Mouse (Mus musculus) yolk sac, embryonic 10.5 days (tissue): ENCODE measurements around the gene Tmem236.

Source experiments
- DNase-seq: peaks from one replicate; pipeline ENCODE4 v3.0.0-alpha.2; 2017; ENCODE audit warnings: low spot score

Tmem236 gene

DNA sequence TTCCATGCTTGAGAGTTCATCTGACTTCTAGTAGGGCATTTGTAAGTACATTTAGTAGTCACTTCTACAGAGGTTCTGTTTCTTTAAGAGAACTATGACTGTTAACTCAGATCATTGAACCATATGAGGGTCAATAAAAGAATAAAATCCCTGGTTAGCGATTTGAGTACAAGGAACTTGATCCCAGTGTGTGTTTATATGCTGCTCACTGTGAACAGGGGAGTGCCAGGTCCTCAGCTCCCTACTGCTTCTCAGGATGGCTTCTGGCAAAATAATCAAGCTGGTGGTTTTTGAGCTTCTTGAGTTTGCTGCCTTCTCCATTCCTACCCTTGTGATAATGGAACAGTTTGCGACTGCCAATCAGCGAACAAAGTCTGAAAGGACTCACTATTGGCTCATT, at the start of gene Tmem236:
Tmem236 (plus strand) TSS at position 190 of the 400 bp plus-strand sequence.
- DNase-seq: no peak

DNA sequence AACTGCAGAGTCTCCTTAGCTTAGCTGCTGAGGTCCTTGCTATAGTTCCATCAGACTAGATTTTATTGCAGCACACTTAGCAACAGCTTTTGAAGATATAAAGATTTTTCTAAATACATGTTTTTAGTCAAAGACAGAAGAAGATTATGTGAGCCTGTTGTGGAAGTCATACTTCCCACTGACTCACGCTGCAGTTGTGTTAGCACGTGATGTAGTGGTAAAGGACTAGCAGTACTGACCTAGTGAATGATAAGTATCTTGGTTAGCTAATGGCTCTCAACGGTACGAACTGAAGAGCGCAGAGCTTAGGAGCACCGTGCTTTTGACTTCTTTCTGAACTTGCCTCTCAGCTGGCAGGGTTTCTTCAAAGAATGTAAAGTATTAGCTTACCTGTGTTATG, 47.9 kb upstream of the Tmem236 start:
- DNase-seq: no peak

DNA sequence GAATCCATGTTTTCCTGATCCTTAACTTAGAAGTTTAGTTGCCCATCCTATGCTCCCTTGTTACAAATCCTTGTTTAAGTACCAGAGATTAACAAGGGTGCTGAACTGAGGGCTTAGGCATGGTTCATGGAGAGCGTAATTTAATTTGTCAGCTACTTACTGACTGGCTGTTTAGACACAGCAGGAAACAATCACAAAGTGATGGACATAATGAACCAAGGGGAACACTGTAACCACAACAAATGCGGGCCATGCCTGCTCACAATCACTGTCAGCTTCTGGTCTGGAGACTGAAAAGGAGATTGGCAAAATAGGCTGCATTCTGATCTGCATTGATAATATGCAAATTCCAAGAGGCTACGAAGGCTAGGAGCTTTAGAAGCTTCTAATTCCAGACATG, 46.7 kb upstream of the Tmem236 start:
- DNase-seq: no peak

DNA sequence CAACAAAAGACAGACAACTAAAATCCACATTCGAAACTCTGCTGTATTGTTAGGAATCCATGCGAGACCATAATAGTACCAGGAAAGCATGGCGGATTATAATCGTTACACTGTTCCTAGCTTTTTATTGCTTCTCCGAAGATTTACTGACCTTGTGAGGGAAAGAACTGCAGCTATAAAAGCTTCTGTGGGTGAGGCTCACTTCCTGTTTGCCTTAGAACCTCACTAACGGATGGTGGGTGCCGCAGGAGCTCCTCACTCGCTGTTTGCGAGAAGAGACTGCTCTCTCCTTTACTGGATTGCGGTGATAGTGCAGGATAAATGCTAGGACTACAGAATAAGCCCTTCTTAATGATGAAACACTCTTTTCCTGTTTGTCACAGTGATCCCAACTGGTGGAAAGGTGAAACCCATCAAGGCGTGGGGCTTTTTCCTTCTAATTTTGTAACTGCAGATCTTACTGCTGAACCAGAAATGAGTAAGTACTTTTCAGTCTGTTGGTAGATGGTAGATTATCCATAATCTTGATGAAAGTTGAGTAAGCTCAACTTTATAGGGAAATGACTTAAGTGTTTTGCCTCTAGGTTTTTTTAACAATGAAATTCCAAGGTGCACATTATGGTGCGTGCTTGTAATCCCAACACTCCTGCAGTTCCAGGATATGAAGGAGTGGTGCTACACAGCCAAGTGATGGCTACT, 43.5 kb upstream of the Tmem236 start:
- DNase-seq: no peak

DNA sequence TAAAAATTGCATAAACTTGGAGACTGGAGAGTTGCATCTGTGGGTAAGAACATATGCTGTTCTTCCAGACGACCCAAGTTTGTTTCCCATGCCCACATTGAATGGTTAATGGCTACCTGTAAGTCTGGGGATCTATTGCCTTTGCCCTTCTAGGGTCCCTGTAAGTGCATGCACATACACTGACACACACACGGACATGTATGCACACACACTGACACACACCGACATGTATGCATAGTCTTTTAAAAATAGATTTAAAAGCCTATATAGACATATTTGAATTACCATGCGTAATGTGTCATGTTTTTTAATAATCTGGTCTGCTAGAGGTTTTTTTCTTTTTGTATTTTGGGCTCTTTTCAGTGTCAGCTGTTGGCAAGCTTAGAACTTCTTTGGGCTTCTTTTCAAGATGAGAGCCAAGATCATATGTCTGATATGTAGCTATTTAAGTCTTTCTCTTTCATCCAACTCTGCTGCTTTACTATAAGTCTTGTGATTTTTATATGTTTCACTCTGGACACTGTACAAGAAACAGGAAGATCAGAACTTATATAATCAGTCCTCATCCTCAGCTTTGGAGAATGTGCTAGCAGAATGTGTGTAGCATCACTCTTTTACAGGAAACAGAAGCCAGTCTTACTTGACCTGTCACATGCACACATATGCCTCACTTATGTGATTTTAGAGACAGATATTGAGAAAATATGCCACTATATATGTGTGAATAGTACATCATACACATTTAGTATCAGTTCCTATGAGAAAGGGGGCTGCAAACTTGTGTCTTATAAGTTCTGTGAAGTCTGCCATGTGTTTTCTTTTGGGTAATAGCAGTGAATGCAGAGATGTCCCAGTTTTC, 41.6 kb upstream of the Tmem236 start:
- no peak for DNase-seq

DNA sequence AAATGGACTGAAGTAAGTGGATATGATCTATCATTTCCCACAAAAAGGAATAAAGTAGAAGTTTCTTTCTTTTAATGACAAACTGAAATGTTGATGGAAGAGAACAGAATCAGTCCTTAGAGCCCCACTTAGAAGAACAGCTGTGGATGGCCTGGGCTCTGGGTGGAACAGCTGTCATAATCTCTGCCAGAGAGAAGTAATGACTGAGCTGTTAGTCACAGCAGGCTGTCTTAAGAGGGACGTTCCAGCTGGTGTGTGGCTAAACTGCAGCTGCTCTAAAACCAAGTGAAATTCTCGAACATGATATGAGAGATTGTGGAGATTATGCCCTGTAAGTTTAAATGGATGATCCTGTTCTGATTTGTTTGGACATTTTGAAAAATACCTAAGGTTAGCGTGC, 37.4 kb upstream of the Tmem236 start:
- no peak for DNase-seq

DNA sequence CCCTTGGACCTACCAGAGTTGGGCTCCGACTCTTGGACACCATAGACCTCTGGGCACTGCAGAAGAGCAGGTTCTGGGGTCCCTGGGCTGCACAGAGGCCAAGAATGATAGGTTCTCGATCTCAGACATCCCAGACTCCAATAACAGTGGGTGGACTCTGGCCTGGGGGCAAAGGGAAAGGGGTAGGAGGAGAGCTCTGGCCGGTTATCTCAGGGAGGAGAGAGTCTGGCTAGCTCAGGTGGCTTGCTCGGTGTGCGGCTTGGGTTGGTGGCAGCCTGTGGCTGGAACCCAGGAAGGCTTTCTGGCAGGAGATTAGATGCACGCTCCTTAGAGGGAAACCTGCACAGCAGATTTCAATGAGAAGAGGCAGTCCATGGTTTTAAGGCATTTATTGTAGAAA, 34.7 kb upstream of the Tmem236 start:
- peak; percentile 6 for DNase-seq

DNA sequence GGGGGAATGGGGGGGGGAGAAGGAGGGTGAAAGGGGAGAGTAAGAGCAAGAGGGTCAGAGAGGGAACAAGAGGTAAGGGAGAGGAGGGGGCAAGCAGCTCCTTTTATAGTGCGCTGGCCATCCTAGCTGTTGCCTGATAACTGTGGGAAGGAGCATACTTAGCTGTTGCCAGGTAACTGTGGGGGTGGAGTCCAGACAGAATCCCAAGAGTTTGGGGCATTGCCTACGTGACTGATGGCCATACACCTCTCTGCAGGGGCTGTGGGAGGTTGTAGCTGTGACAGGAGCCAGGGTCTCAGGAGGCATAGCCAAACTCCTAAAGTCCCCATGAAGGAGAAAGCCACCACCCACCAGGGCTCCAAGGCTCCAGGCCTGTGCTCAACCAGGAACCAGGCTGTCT, 34.3 kb upstream of the Tmem236 start:
- DNase-seq: no peak

DNA sequence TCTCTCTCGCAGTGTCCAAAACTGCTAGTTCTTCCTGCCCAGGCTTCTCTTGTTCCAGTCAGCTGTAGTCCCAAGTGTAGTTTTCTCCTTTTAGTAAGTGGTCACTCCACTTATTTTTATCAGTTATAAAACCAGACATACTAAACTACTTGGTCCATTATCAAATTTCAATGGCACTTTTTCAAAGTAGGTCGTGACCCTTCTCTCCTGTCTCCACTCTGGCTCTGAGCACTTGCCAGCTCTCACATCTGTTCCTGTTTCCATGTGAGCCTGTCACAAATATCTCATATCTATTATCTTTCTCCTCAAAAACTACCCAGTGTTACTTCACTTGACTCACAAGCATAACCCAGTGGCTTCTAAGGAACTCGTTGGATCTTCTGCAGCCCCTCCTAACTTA, 29.0 kb upstream of the Tmem236 start:
- no peak for DNase-seq

DNA sequence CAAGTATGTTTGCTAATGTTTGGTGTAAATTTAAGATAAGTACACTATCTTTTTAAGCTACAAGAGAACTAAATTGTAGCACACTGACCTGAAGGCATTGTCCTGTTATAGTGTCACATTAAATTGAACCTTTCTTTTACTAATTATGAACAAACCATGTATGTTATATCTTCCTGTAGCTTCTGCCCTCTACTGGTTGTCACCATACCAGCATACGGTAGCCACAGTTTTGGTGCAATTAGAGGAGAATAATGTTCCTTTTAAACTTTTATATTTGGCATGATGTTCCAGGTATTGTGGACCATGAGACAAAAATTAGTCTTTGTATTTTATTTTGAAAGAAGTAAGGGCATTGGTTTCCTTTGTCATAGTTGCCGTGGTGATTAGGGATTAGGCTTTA, 27.4 kb upstream of the Tmem236 start:
- no peak for DNase-seq

DNA sequence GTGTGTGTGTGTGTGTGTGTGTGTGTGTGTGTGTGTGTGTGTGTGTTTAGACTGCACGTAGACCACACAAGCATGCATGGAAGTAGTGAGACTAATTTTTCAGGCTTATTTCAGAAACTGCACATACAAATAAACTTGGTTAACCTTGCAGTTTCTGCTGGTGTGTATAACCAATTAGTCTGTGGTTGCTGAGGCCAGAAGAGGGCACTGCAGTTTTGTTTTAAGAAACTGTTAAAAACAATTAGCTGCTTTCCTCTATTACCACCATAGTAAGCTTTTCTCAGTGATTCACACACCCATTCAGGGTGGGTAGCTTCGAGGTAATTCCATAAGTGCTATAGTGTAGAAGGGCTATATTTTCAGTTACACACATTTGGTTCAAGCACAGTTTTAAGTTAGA, 23.5 kb upstream of the Tmem236 start:
- no peak for DNase-seq

DNA sequence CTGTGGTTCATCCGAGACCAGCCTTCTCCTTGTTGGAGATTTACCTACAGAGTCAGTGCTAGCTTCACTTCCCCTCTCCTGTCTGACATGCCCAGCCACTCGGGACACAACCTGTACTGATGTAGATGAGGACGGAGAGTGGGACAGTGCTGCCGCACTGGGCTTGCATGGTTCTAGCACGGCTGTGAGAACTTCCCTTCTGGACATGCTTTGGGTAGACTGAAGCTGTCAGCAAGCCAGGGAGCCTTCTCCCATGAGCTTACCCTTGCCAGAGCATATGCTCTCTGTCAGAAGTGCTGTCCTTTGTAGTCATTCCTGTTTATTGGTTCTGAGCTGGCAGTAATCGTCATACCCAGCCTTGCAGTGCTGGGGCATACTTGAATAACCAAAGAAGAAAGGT, 22.5 kb upstream of the Tmem236 start:
- no peak for DNase-seq

DNA sequence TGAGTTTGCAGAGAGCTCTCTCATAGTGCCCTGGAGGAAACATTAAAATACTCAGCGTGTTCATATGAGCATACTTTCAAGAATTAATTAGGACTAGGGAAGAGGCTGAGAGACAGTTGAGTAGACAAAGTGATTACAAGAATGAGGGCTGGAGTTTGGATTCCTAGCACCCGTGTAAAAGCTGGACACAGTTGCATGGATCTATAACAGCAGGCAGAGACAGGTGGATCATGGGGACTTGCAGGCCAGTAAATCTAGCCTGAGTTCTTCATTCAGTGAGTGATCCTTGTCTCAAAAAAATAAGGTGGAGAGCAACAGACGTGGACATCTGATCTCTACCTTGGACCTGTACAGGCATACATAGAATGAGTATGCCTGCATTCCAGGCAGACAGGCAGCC, 15.3 kb upstream of the Tmem236 start:
- no peak for DNase-seq

DNA sequence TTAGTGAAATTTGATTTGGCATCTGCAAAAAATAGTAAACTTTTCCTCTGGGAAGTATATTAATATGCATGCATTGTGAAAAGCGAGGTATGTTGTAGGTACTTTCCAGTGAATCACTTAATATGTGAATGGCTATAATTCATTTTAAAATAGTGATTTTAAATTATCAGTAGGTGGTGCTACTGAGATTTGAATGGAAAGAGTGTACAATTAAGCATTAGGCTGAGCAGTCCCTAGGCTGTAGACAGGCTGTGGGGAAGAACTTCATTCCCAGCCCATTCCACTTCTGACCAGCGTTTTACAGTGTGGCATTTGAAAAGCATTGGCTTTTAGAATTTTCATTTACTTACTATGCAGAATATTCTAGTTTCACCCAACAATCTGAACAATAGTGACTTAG, 14.6 kb upstream of the Tmem236 start:
- DNase-seq: no peak

DNA sequence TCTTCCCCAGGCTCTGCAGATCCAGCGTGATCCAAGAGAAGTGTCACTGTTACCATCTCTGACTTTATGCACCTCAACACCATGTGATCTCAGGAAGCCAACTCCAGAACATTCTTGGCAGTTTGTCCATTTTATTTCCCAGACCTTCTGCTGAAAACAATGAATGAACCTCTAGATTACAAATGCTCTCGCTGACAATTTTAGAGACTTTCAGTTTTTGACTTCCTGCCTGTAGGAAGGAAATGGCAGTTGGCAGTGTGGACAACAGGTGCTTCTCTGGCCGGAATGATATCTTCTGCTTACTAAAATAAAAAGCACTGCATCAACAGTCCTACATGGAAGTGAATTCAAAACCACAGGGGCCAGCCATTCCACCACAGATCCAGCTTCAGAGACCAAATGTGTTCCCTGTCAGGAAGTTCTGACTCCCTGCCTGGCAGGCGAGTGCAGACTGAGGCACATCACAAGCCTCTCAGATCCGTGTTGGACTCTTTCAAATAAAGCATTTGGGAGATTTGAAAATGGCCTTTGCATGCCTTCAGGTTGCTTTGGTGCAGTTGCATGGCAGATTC, 9.8 kb upstream of the Tmem236 start:
- DNase-seq: no peak

DNA sequence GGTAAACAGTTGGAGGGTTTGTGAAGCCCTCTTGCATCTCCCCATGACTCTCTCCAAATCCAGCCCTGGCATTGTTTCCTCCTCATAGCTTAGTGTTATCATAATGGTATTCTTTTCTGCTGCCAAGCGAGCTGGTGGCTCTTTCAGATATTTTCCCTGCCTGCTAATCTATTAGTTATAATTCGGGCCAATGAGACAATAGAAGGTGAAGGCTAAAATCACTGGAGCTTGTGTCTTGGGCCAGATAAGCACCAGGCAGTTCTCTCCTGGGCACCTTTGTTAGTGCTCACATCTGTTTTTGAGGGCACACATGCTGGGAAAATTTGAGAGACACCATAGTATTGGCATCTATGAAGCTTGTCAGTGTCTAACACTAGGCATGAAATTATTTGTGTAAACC, 9.3 kb upstream of the Tmem236 start:
- DNase-seq: no peak

DNA sequence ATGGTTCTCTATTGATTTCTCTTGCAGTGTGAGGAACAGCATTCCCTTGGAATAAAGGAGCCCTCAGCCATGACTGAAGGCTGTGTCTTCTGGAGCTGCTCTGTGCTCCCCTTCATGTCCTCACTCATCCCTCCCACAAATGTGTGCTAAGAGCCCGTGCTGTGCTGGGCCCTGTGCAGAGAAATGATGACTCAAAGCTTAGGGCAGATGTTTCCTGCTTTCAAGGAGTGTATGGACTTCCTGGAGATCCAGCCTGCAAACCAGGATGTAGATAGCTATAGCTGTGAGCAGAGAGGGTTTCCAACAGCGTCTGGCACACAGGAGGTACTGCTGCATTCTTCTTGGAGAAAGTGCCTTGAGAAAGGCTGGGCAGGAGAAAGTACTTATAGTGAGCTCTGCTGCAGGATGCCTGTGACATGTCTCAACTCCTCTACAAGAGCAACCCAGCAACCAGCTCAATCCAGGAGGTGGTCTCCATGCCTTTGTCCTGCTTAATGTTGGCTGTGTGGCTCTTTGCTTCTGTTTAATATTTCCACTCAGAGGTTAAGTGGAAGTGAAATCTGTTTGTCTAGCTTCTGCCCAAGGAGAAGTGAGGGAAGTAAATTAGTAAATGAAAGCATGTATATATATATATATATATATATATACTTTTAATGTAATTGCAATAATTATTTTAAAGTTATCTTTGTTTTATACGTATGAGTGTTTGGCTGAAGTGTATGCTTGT, 8.5 kb upstream of the Tmem236 start:
- DNase-seq: no peak

DNA sequence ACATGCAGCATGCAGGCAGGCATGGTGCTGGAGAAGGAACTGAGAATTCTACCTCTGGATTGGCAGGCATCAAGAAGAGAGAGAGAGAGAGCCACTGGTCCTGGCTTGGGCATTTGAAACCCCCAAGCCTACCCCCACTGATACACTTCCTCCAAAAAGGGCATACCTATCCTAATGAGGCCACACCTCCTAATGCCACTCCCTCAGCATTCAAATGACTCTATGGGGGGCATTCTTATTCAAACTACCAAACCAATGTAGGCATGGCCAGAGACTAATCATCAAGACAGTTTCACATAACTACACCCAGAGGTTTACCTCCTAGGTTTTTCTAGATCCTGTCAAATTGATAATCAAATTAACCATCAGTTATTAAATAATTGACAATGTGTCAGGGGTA, 6.6 kb upstream of the Tmem236 start:
- no peak for DNase-seq

DNA sequence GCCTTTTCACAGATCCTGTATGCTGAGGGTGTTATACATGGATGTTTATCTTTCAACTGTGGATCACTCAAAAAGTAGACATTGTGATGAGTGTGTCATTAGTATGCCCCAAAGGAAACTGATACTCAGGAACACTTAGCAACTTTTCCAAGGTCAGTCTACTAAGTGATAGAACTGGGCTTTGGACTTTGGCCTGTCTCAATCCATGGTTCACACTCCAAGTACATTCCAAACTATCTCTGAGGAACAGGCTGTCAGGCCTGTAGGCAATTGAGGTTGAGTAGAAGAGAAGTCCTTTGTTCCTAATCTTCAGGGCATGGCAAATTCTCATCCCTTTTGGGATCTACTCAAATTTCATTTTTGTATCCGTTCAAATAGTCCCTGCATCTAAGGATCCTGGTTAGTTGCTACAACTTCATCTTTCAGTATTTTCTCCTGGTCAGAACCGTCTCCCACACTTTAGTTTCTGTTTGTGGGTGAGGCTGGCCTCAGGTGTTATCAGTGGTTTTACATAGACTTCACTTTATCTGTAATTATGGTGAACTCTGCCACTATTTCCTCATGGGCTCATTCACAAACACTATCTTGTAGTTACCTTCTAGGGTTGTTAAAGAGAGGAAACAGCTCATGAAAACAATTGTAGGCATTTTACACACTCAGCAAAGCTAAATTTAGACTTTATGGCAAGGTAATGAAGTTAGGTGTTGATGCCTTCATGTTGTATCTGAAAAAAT, 2.3 kb downstream of the Tmem236 start:
- no peak for DNase-seq

DNA sequence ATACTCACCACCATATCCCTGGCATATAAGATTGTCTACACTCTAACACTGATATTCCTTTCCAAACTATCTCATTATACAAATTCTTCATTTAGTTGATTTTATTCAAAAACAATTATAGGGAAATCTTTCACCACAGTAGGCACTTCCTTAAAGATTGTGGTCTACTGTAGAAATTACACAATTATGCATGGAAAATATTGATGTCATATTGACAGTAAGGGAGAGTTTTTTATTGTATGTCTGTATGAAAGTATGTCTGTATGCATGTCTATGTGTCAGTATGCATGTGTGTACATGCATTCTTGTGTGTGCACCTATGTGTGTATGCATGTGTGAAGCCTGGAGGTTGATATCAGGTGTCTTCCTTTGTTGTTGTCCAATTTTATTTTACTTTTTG, 10.1 kb downstream of the Tmem236 start:
- no peak for DNase-seq

DNA sequence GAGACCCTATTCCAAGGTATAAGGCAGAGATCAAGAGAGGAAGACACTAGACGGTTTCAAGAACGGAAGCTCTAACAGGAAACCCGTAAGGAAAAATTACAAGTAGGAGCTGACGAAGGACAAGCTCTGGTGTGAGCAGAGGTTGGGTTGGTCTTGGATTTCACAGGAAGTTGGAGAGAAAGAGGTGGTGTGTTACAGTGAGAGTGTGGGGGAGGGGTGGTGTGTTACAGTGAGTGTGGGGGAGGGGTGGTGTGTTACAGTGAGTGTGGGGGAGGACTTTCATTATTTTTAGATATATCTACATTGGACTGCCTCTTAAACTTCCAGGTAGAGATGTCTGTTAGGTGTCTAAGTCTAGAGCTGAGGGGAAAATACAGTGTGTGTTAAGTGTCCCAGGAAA, 16.4 kb downstream of the Tmem236 start:
- no peak for DNase-seq

DNA sequence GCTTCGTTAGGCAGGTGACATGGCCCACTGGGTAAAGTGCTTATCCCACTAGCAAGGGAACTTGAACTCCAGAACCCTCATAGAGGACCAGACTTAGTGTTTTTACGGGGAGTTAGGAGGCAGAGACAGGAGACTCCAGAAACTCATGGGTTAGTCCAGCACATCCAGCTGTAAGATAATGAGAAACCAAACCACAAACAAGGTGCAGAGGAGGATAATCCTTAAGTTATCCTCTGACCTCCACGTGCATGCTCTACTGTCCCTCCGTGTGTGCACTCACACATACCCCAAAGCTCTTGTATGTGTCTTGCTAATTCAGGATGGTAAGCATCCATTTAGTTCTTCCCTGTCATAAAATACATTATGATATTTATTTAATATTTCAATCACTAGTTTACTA, 17.3 kb downstream of the Tmem236 start:
- no peak for DNase-seq
